Mouse (Mus musculus): ENCODE measurements at regions not wholly inside any gene's neighbourhood (a gene's known extent, or its start where the extent isn't known, plus 50 kb on each side); places are given as distances from the start of the nearest gene placed in this dataset.

DNA sequence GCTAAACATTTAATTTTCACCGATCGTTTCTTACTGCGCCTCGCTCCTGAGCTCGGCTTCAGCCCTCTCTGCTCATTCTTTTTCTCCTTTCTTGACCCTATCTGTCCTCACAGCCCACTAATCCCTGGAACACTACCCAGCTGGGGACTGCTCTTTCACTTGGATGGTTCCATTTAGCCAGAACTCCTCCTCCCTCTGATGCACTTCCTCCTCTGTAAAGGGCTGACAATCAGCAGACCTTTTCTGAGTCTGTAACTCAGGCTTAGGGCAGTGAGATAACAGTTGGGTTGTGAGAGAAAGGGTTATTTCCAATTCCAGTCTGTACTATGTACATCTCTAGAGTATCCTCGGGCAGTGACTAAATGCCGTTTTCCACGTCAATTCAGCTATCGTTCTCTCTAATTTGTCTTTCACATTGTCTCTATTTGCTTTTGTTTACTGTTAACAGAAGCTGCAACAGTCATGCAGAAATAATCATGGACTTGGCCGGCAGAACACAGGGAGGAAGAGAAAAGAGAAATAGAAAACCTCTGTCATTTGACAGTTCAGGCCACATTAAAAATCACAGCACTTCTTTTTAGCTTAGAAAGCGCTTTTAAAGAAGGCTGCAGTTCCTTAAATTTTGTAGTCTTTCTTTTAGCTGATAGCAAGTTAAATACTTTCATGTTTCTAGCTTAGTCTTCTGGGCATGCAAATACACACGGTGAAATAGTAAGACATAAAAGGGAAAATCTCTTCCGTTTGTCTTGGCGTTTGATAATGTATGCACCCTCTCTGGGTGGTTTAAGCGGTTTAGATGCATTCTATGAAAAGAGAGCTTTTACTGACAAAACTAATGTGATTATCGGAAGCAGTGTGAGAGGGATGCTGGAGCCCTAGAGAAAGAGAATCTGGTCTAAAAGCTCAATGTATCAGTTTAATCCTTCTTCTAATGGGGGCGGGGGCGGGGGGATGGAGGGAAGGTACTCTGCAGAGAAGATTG is 94.7 kb upstream of the Fam181b start:
- DNase-seq: no peak

DNA sequence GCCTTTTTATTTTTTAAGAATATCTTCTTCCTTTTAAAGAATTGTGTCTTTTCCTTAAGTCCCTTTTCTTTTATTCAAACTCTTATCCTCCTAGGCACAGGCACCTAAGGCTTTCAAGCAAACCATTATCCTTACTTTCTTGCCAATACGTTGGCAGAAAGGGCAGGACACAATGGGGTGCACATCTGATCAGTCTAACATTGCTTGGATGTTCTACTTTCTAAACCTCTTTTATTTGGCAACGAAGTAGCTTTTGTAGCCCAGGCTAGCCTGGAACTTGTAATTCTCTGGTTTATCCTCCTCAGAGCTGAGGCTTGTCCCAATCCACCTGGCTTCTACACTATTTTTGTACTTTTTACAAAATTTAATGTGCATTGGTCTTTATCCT is 94.0 kb upstream of the Fam181b start:
- DNase-seq: no peak

DNA sequence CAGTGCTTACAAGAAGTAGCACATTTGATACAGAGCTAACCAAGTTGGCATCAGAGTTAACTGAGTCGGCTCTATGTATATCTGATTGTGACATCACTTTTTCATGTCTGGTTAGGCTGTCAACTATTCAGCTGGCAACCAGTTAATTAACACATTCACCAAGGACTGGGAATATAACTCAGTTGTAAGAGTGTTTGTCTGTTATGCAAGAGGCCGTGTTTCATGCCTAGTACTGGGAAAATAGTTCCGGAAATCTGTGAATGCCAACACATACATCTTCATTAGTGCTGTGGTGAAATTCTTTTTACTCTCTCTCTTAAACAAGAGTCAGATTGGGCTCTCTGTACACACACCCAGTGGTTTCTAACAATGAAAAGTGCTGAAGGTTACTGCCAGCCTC is 80.8 kb upstream of the Fam181b start:
- no peak for DNase-seq

DNA sequence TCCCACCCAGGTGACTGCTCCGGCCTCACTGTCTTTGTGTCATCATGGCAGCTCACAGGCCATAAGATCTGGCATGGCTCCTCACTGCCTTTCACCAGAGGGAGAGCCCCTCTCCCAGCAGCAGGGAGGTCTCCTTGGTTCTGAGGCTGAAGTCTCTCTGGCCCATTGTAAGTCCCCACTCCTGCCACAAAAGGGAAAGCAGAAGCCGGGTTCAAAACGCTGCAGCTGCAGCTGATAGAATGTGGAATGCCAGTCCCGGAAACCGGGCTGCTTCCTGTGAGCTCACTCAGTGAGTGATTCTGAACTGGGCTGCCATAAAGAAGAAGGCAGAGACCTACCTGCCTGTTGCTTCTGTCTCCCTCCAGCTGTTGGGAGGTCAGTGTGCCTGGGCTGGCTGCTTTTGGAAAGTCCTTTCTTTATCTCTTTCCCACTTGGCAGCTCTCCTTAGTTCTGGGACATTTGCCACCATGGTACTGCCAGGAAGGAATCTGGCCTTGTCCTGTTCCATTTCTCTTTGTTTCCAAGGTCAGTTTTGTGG is 72.9 kb upstream of the Fam181b start:
- peak; percentile 11 to 32 for DNase-seq

DNA sequence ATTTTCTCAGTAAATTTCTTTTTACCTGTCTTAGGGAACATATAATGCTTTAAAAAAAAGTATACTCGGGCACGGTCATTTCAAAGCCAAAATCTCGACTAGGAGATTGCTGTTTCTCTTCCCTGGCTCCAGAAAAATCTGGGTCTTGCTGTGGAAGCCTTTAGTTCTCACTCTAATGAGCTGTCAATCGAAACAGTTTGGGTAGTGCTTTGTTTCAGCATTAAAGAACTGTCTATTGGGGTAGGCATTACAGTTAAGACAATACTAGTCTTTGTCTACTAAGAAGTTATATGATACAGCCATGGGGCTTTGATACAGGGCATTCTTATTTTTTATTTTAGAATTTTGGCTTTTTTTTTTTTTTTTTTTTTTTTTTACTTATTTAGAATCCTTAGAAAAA is 71.9 kb upstream of the Fam181b start:
- DNase-seq: no peak

DNA sequence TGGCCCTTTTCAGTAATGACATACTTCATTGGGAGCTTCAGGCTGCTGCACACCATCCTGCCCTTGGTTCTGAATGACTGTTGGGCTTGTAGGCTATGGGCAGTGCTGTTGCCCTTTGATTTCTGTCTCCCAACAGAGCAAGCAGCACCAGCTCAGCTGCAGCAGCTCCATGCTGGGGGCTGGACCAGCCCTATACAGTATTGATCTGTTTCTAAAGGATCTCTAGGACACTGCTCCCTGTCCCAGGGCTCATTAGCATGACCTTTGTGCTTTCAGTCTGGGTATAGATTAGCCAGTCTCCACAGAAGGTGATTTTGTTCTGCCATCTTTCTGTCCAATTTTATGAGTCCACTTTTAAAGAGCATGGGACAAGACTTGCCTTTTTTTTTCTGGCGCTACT is 60.3 kb upstream of the Fam181b start:
- no peak for DNase-seq

DNA sequence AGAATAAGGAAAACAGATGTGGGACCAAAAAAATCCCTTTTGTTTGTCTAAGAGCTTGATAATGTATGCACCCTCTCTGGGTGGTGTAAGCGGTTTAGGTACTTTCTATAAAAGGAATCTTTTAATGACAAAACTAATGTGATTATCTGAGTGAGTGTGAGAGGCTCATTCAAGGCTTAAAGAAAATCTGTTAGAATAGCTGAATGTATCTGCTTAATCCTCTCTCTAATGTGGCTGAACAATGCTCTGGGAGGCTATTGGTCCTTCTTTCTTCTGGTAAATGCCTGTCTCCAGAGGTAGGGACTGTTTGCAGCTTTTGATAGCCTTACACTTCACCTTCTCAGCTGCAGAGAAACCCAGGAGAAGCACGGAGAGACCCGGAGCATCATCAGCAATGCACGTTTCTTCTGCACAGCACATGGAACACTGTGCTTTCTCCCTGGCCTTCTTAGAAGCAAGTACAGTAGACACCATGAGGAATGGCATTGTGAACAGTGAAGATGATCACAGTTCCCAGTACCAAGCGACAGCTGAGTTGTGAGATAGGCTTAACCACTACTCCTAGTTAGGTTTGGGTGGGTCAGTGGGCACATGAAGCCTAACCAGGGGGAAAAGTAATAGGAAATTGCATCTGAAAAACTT is 56.1 kb upstream of the Fam181b start:
- no peak for DNase-seq

DNA sequence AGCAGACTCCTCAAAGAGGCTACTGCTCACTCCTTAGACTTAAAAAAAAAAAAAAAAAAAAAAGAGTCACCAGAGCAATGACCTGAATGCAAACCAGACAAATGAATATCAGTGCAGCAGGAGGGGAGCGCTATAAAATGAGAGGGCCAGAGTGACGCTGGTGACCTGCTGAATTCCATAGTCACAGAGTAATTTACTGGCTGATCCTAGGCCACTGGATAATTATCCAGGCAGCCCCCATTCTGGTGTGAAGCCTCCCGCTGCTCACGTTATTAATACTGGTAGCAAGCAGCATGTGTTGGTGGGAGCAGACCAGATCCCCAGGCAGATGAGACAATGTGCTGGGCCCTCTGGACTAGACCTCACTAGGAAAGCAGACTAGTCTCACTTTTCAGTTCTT is 53.4 kb upstream of the Fam181b start:
- DNase-seq: no peak
